Mouse (Mus musculus) gastrocnemius, postnatal 14 days (tissue): ENCODE measurements around the gene Pank4. TPM values are rescaled to one million over a fixed set of nuclear protein-coding genes. Genes with fewer than 3 reads are reported as not detected.
A peak's percentile ranks its signal among the peaks of the same experiment; 100 is the strongest.

Experiments
- DNase-seq: peaks from one replicate; pipeline ENCODE4 v3.0.0; 2021; ENCODE audit warnings: mixed read lengths
- intact Hi-C: fragments of 180-260 bp; cut with DNase I; formaldehyde crosslinking; loops from one replicate; pipeline ENCODE4 v1.15.1; 2025; ENCODE audit warnings: low total_unique reads
- total RNA-seq, 2 experiments: library from RNA; stranded (reverse); gene quantifications; 2 replicates each; pipeline ENCODE4 v1.2.3; 2021

The Pank4 gene
- total RNA-seq, 2 experiments from 2014 or later: 24.1 to 31.4 TPM

DNA sequence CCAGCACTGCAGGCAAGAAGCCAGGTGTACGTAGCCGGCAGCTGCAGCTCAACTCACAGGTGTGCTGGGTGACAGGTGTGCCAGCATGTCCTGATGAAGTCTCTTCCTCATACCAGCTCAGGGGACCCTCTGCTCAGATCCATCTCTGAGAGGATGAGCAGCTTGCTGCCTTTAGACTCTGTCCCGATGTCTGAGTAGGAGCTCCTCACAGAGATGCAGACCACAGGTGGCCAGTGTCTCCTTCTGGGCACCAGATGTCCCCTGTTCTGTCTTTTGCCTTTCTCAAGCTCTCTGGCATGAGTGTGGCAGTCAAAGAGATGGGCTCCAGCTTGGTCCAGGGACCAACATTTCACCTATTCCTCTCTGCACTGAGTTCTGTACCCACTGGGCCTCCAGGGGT, 43.7 kb downstream of the Pank4 start:
- intact Hi-C loops: no loop called here
- DNase-seq: no peak

GRCm38 (mm10) chr4:155008075-155008474, 44.2 kb downstream of the Pank4 start:
- DNase-seq: no peak
- intact Hi-C loops: no loop called here

- intact Hi-C loops: no loop called here
- DNase-seq: no peak
Observed at GRCm38 (mm10) chr4:155009216-155009615, 45.3 kb downstream of the Pank4 start.

GRCm38 (mm10) chr4:155010870-155011269, 46.9 kb downstream of the Pank4 start:
- DNase-seq: peak; percentile 50
- intact Hi-C loops: no loop called here

DNA sequence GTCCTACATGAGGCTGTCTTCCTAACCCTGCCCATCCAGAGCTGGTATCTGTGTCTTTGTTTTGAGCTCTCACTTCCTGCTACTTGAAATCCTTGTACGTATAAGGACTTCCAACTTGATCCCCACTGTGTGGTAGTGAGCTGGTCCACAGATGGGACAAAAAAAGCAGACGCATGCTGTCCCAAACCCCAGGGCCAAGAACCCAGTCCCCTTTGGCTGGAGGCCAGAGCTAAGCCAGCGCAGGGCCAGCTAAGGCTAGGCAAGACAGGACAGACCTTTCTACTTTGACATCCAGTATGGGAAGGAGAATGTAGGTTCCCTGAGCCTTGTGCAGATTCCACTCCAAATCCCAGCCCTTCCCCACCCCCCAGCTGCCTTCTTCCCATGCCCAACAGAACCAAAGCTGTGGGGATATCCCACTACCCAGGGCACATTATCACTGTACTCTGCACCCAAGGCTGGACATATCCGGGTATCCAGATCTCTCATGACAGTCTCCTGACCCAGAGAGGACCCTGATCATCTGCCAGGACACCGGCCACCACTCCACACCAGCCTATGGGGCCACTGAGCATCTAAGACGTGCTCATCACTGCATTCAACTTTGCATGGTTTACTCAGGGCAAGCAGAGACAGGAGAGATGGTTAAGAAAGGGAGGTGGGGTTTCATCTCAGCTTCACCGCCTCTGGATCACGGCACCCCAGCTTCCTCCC, 47.5 kb downstream of the Pank4 start:
- intact Hi-C loops: no loop called here
- DNase-seq: no peak

- no peak for DNase-seq
- intact Hi-C loops: no loop called here
Observed at GRCm38 (mm10) chr4:155012115-155012514, 48.2 kb downstream of the Pank4 start.

DNA sequence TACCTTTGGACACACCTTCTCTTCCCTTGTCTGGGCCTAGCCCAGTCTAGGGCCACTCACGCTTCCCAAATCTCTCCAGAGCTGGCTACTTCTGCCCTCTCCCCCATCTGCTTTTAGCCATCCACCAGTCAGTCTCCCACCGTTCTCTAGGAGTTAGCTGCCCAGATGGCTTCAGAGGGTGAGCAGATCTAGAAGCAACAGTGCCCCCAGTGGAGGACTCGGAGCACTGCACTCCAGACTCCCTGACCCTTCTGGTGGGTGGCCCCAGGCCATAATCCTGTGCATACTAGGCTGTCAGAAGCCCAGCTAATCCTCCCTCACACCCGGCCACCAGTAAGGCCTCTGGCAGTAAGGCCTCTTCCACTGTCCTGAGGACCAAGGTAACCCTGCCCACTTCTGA, 48.9 kb downstream of the Pank4 start:
- intact Hi-C loops: no loop called here
- peak; percentile 61 for DNase-seq

- intact Hi-C loops: no loop called here
- DNase-seq: no peak
Observed at GRCm38 (mm10) chr4:155014244-155014643, 50.3 kb downstream of the Pank4 start.

GRCm38 (mm10) chr4:155014791-155015190, 50.9 kb downstream of the Pank4 start:
- intact Hi-C loops: no loop called here
- no peak for DNase-seq

GRCm38 (mm10) chr4:155015550-155015949, 51.6 kb downstream of the Pank4 start:
- intact Hi-C loops: no loop called here
- DNase-seq: no peak

- intact Hi-C loops: no loop called here
- DNase-seq: no peak
Observed at GRCm38 (mm10) chr4:155016807-155017206, 52.9 kb downstream of the Pank4 start.

- no peak for DNase-seq
- intact Hi-C loops: no loop called here
Observed at GRCm38 (mm10) chr4:155017253-155017878, 53.4 kb downstream of the Pank4 start.

GRCm38 (mm10) chr4:155018066-155018465, 54.1 kb downstream of the Pank4 start:
- intact Hi-C loops: no loop called here
- DNase-seq: no peak

- intact Hi-C loops: no loop called here
- DNase-seq: no peak
Observed at GRCm38 (mm10) chr4:155018601-155019335, 54.8 kb downstream of the Pank4 start.

DNA sequence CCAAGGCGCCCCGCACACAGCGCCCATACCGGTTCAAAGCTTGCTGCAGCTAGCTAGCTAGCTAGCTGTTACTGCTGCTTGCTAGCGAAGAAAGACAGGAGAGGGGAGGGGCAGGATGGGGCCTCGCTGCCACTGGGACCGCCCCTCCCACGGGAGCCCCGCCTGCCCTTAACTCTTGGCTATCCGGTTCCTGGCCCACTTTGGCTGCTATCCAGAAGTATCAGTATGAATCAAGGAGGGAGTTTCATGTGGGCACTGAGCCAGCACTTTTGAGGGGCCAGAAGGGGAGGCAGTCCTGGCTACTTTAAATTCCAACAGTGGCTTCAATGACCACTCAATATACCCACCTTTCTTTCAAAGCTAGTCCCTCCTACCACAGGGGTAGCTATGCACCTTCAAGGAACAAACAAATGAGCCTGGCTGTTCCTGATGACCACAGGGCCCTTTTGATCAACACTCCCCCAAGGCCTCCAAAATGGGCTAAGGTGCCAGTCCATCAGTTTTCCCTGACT, 55.5 kb downstream of the Pank4 start:
- DNase-seq: no peak
- intact Hi-C loops: no loop called here

DNA sequence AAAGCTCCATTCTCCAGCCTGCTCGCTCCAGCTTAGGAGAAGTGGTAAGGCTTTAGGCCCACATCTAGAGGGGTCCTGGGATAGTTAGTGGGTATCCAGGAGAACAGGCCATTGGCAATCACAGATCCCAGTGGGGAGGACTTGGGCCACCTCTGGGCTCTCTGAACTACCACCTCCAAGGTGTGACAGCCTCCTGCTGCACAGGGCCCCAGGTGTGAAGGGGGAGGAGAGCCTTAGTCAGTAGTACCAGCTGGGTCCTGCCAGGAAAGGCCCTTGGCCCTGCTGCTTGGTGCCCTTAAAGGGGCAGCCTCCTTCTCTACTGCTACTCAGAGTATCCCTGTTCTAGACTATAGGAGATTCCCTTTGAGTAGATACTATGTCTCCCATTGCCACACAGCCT, 56.2 kb downstream of the Pank4 start:
- intact Hi-C loops: no loop called here
- DNase-seq: no peak

DNA sequence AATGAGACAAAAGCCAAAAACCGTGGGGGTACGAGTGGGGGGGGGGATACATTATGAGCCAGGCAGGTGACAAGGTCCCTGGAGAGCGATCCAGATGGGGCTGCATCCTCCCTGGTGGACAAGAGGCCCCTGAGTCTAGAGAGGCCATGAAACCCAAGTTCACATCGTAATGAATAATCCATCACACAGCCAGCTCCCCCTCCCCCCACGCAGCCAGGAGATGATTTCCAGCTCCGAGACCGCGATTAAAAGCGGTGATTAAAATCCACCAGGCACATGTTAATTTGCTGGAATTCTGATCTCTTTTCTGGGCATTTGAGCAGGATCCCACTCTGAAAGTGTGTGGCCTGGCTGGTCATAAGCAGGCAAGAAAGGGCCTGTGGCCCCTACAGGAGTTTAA, 56.9 kb downstream of the Pank4 start:
- intact Hi-C loops: no loop called here
- DNase-seq: no peak

DNA sequence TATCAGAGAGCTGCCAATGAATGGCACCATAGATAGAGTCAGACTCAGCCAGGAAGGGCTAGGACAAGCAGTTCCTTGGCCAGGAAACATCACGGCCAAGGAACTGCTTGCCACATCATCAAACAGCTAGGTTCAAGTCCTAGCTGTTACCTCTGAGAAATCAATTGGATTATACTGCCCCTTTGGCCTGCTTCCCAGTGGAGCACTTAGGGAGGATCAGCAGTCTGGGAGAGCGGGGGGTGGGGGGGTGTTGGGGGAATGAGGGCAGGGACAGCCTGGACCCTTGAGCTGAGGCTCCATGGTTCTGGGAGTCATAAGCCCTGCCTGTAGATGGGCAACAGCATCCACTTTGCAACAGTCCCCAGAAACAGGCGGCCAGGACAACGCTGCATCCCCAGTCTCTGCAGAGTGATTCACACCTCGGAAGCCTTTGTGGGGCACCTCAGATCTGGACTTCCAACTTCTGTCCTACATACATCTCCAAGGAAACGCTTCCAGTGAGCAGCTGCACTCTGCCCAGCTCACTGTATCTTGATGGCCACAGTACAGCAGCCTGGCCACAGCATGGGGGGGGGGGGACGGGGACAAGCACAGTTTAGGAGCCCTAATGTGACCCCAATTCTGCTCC, 58.4 kb downstream of the Pank4 start:
- intact Hi-C loops: no loop called here
- no peak for DNase-seq

GRCm38 (mm10) chr4:155024170-155025010, 60.5 kb downstream of the Pank4 start:
- DNase-seq: no peak
- intact Hi-C loops: no loop called here
